Mouse (Mus musculus): ENCODE measurements at regions not wholly inside any gene's neighbourhood (a gene's known extent, or its start where the extent isn't known, plus 50 kb on each side); places are given as distances from the start of the nearest gene placed in this dataset.

- Histone ChIP-seq H3K4me3 (replicated peaks in 1 of 3; ENCODE audit: low read depth in 2 of 3, low read length in 2 of 3, poor library complexity in 1 of 3) (no peak overlapping the region), H3K79me2 (replicated peaks; ENCODE audit: control insufficient read depth, extremely low read depth, insufficient read depth, poor library complexity, severe bottlenecking) (no peaks in the 10 kb centered on the region), H3K4me2 (ENCODE audit: insufficient read depth, low read depth, poor library complexity, severe bottlenecking) (no peak overlapping the region), H3K9me3 (replicated peaks; ENCODE audit: low read length) (no peaks in the 10 kb centered on the region), H3K27ac (ENCODE audit: insufficient read depth, low read depth) (no peak overlapping the region), H3K4me1 (ENCODE audit: control insufficient read depth in 1 of 2, insufficient read depth in 2 of 2) (no peaks in the 10 kb centered on the region), H3K27me3 (replicated peaks) (no peaks in the 10 kb centered on the region), H3K36me3 (replicated peaks in 1 of 2; ENCODE audit: control insufficient read depth in 1 of 2, insufficient read depth in 1 of 2, low read length in 1 of 2) (no peaks in the 10 kb centered on the region), H3K9ac (ENCODE audit: insufficient read depth, low read depth) (no peak overlapping the region)
- DNase-seq (ENCODE audit: extremely low read depth) = no peak
- in situ Hi-C loops (cut with MboI; ENCODE audit: low pct_ligation_motif_present, low pct_unique_long_range_greater_than_20kb, low sequenced_read_pairs) (no loop called here), dilution Hi-C loops (cut with MboI; ENCODE audit: extremely low pct_ligation_motif_present, extremely low pct_unique_long_range_greater_than_20kb, low sequenced_read_pairs) (no loop called here)
- TF ChIP-seq POLR2AphosphoS2 (IDR thresholded peaks at IDR 0.05; ENCODE audit: low read depth, low read length) (no peak), CHD1 (IDR thresholded peaks at IDR 0.05; ENCODE audit: low read depth, low read length) (no peak)
Observed at GRCm38 (mm10) chr3:80256383-80256782, 372.1 kb downstream of the Fam198b start.

- no peaks in the 10 kb centered on the region for H3K36me3 ChIP-seq (replicated peaks in 1 of 2; ENCODE audit: control insufficient read depth in 1 of 2, insufficient read depth in 1 of 2, low read length in 1 of 2)
- no peak overlapping the region for H3K27ac ChIP-seq (ENCODE audit: insufficient read depth, low read depth)
- in situ Hi-C loops (cut with MboI; ENCODE audit: low pct_ligation_motif_present, low pct_unique_long_range_greater_than_20kb, low sequenced_read_pairs) = no loop called here
- no peak overlapping the region for H3K9ac ChIP-seq (ENCODE audit: insufficient read depth, low read depth)
- no peak for TF ChIP-seq KAT2A (IDR thresholded peaks at IDR 0.05; ENCODE audit: insufficient replicate concordance, low read length)
- no peak overlapping the region for H3K4me2 ChIP-seq (ENCODE audit: insufficient read depth, low read depth, poor library complexity, severe bottlenecking)
- H3K4me1 ChIP-seq (ENCODE audit: control insufficient read depth in 1 of 2, insufficient read depth in 2 of 2) = no peaks in the 10 kb centered on the region
- no peaks in the 10 kb centered on the region for H3K79me2 ChIP-seq (replicated peaks; ENCODE audit: control insufficient read depth, extremely low read depth, insufficient read depth, poor library complexity, severe bottlenecking)
- H3K27me3 ChIP-seq (replicated peaks) = no peaks in the 10 kb centered on the region
- no peak overlapping the region for H3K4me3 ChIP-seq (replicated peaks in 1 of 3; ENCODE audit: low read depth in 2 of 3, low read length in 2 of 3, poor library complexity in 1 of 3)
- no peak for DNase-seq (ENCODE audit: extremely low read depth)
- dilution Hi-C loops (cut with MboI; ENCODE audit: extremely low pct_ligation_motif_present, extremely low pct_unique_long_range_greater_than_20kb, low sequenced_read_pairs) = no loop called here
- H3K9me3 ChIP-seq (replicated peaks; ENCODE audit: low read length) = no peaks in the 10 kb centered on the region
Observed at GRCm38 (mm10) chr3:80263095-80263494, 378.8 kb downstream of the Fam198b start.

- no peak for DNase-seq (ENCODE audit: extremely low read depth)
- Histone ChIP-seq H3K27ac (ENCODE audit: insufficient read depth, low read depth) (no peak overlapping the region), H3K4me1 (ENCODE audit: control insufficient read depth in 1 of 2, insufficient read depth in 2 of 2) (no peaks in the 10 kb centered on the region), H3K9ac (ENCODE audit: insufficient read depth, low read depth) (no peak overlapping the region), H3K4me3 (replicated peaks in 1 of 3; ENCODE audit: low read depth in 2 of 3, low read length in 2 of 3, poor library complexity in 1 of 3) (no peak overlapping the region), H3K27me3 (replicated peaks) (no peaks in the 10 kb centered on the region), H3K36me3 (replicated peaks in 1 of 2; ENCODE audit: control insufficient read depth in 1 of 2, insufficient read depth in 1 of 2, low read length in 1 of 2) (no peaks in the 10 kb centered on the region), H3K79me2 (replicated peaks; ENCODE audit: control insufficient read depth, extremely low read depth, insufficient read depth, poor library complexity, severe bottlenecking) (no peaks in the 10 kb centered on the region), H3K4me2 (ENCODE audit: insufficient read depth, low read depth, poor library complexity, severe bottlenecking) (no peak overlapping the region), H3K9me3 (replicated peaks; ENCODE audit: low read length) (no peaks in the 10 kb centered on the region)
- dilution Hi-C loops (cut with MboI; ENCODE audit: extremely low pct_ligation_motif_present, extremely low pct_unique_long_range_greater_than_20kb, low sequenced_read_pairs) = no loop called here
- in situ Hi-C loops (cut with MboI; ENCODE audit: low pct_ligation_motif_present, low pct_unique_long_range_greater_than_20kb, low sequenced_read_pairs) = no loop called here
- no peak for TF ChIP-seq ZKSCAN1 (IDR thresholded peaks at IDR 0.05; ENCODE audit: borderline replicate concordance, low read depth, low read length)
- no peak for TF ChIP-seq RAD21 (IDR thresholded peaks at IDR 0.05; ENCODE audit: low read depth, low read length)
- no peak for TF ChIP-seq BHLHE40 (IDR thresholded peaks at IDR 0.05; ENCODE audit: low read depth, low read length)
- no peak for TF ChIP-seq E2F4 (IDR thresholded peaks at IDR 0.05; ENCODE audit: insufficient replicate concordance, low read depth, low read length)
- no peak for TF ChIP-seq HCFC1 (IDR thresholded peaks at IDR 0.05; ENCODE audit: low read depth, low read length)
- no peak for TF ChIP-seq CTCF (conservative IDR thresholded peaks at IDR 0.05 in 1 of 2, IDR thresholded peaks at IDR 0.05 in 1 of 2; ENCODE audit: low read depth in 2 of 2, low read length in 2 of 2)
- TF ChIP-seq RCOR1 (conservative IDR thresholded peaks at IDR 0.05; ENCODE audit: low read depth, low read length) = no peak
- no peak for TF ChIP-seq JUN (IDR thresholded peaks at IDR 0.05; ENCODE audit: insufficient read depth, low read depth, low read length)
- no peak for TF ChIP-seq POLR2AphosphoS2 (IDR thresholded peaks at IDR 0.05; ENCODE audit: low read depth, low read length)
- no peak for TF ChIP-seq SIN3A (IDR thresholded peaks at IDR 0.05; ENCODE audit: low read length)
Observed at GRCm38 (mm10) chr3:80284656-80285055, 400.3 kb downstream of the Fam198b start.
